Mouse (Mus musculus): ENCODE data around the gene Arhgap27. TPM values are rescaled to one million over a fixed set of nuclear protein-coding genes. Genes with fewer than 3 reads are reported as not detected.

The Arhgap27 gene
- polyA plus RNA-seq, 1 experiment from 2014 or later = 1.6 TPM

- Histone ChIP-seq H3K4me3 (replicated peaks) (no peak overlapping the region), H3K4me1 (replicated peaks) (peaks cover 26% of the 10 kb centered on the region), H3K36me3 (no peaks in the 10 kb centered on the region), H3K27ac (no peak overlapping the region), H3K4me2 (no peak overlapping the region), H3K9me3 (replicated peaks) (no peaks in the 10 kb centered on the region), H3K27me3 (peaks cover 3% of the 10 kb centered on the region; the same call in 1 of the 2 replicates), H3K9ac (no peak overlapping the region)
- ATAC-seq (ENCODE audit: low read depth) (no peak), DNase-seq (no peak)
- 47% methylated on average over 16 of the region's 16 CpGs for WGBS (ENCODE audit: insufficient replicate concordance)
These were observed 75.1 kb downstream of the Arhgap27 start for GRCm38 (mm10) chr11:103288291-103288963.

GRCm38 (mm10) chr11:103286910-103287309 is 76.6 kb downstream of the Arhgap27 start:
- DNase-seq (no peak), ATAC-seq (ENCODE audit: low read depth) (no peak)
- Histone ChIP-seq H3K9me3 (replicated peaks) (no peaks in the 10 kb centered on the region), H3K9ac (no peak overlapping the region), H3K27me3 (no peaks in the 10 kb centered on the region), H3K4me3 (replicated peaks) (no peak overlapping the region), H3K27ac (no peak overlapping the region), H3K4me2 (no peak overlapping the region), H3K36me3 (no peaks in the 10 kb centered on the region), H3K4me1 (replicated peaks) (peaks cover 19% of the 10 kb centered on the region)
- WGBS (ENCODE audit: insufficient replicate concordance) = 77% methylated on average over 5 of the region's 5 CpGs

- Histone ChIP-seq H3K27ac (peak overlapping the region; percentile 37; the same call in 1 of the 2 replicates), H3K27me3 (no peaks in the 10 kb centered on the region), H3K4me3 (replicated peaks) (no peak overlapping the region), H3K4me2 (no peak overlapping the region), H3K4me1 (replicated peaks) (peaks cover 18% of the 10 kb centered on the region), H3K9me3 (replicated peaks) (no peaks in the 10 kb centered on the region), H3K36me3 (no peaks in the 10 kb centered on the region), H3K9ac (no peak overlapping the region)
- no peak for ATAC-seq (ENCODE audit: low read depth)
- WGBS (ENCODE audit: insufficient replicate concordance) = 40% methylated on average over 6 of the region's 6 CpGs
- no peak for DNase-seq
These were observed 77.5 kb downstream of the Arhgap27 start for GRCm38 (mm10) chr11:103285951-103286350.

GRCm38 (mm10) chr11:103285276-103285675 is 78.2 kb downstream of the Arhgap27 start:
- peak overlapping the region; percentile 37 for H3K27ac ChIP-seq

GRCm38 (mm10) chr11:103281784-103282183 is 81.7 kb downstream of the Arhgap27 start:
- ATAC-seq (ENCODE audit: low read depth) (no peak), DNase-seq (no peak)
- Histone ChIP-seq H3K27ac (no peak overlapping the region), H3K4me1 (replicated peaks) (no peaks in the 10 kb centered on the region), H3K4me2 (no peak overlapping the region), H3K36me3 (no peaks in the 10 kb centered on the region), H3K9ac (no peak overlapping the region), H3K9me3 (replicated peaks) (no peaks in the 10 kb centered on the region), H3K4me3 (replicated peaks) (no peak overlapping the region), H3K27me3 (no peaks in the 10 kb centered on the region)
- 17% methylated on average over 7 of the region's 7 CpGs for WGBS (ENCODE audit: insufficient replicate concordance)

More at GRCm38 (mm10) chr11:103285276-103285675, 78.2 kb downstream of the Arhgap27 start:
- no peaks in the 10 kb centered on the region for H3K36me3 ChIP-seq
- H3K27me3 ChIP-seq = no peaks in the 10 kb centered on the region
- H3K4me3 ChIP-seq (replicated peaks) = no peak overlapping the region
- ATAC-seq (ENCODE audit: low read depth) (no peak), DNase-seq (no peak)
- no peak overlapping the region for H3K4me2 ChIP-seq
- H3K9me3 ChIP-seq (replicated peaks) = no peaks in the 10 kb centered on the region
- peaks cover 18% of the 10 kb centered on the region for H3K4me1 ChIP-seq (replicated peaks)
- H3K9ac ChIP-seq = no peak overlapping the region
- 76% methylated on average over 10 of the region's 10 CpGs for WGBS (ENCODE audit: insufficient replicate concordance)

Other genes with a start within 250 kb of the Arhgap27 start
- gene Hexim1, start 247.5 kb downstream of the Arhgap27 start, polyA plus RNA-seq (2015; fragmentation: Nextera tagmentation; extraction: Ambion mirVana) = 2.6 and 3.0 TPM in 2 replicates
- gene Hexim2, start 231.3 kb downstream of the Arhgap27 start, polyA plus RNA-seq (2015; fragmentation: Nextera tagmentation; extraction: Ambion mirVana) = 6.3 and 7.7 TPM in 2 replicates
- 3.0 TPM in 2 replicates for gene Fmnl1, start 192.6 kb downstream of the Arhgap27 start, polyA plus RNA-seq (2015; fragmentation: Nextera tagmentation; extraction: Ambion mirVana)
- not detected in 2 replicates for gene 1700023F06Rik, start 155.1 kb downstream of the Arhgap27 start, polyA plus RNA-seq (2015; fragmentation: Nextera tagmentation; extraction: Ambion mirVana)
- not detected in 2 replicates for gene Spata32, start 145.3 kb downstream of the Arhgap27 start, polyA plus RNA-seq (2015; fragmentation: Nextera tagmentation; extraction: Ambion mirVana)
- gene Map3k14, start 96.2 kb downstream of the Arhgap27 start, polyA plus RNA-seq (2015; fragmentation: Nextera tagmentation; extraction: Ambion mirVana) = 0.42 and 0.50 TPM in 2 replicates
- gene Plekhm1, start 49.0 kb upstream of the Arhgap27 start, polyA plus RNA-seq (2015; fragmentation: Nextera tagmentation; extraction: Ambion mirVana) = 2.8 and 3.8 TPM in 2 replicates
- gene Lrrc37a, start 140.9 kb upstream of the Arhgap27 start, polyA plus RNA-seq (2015; fragmentation: Nextera tagmentation; extraction: Ambion mirVana) = not detected in 2 replicates